Mouse (Mus musculus) intestine, embryonic 14.5 days (tissue): ENCODE data around the gene Olfr1044. TPM values are rescaled to one million over a fixed set of nuclear protein-coding genes. Genes with fewer than 3 reads are reported as not detected.

Experiments
- ATAC-seq: fragments of 200-750 bp; cut with Nextera tagmentation; replicated peaks from 2 replicates; pipeline ENCODE4 v1.8.0; 2017; ENCODE audit warnings: low read depth, moderate number of reproducible peaks, moderate TSS enrichment, moderate library complexity; ENCODE audit not compliant: low FRiP score, low TSS enrichment
- DNase-seq: peaks from one replicate; pipeline ENCODE4 v3.0.0-alpha.2; 2018; ENCODE audit warnings: low spot score
- H3K27ac ChIP-seq: fragments of 300-500 bp; sonication (generic); 2 replicates; pipeline ENCODE4 v1.5.1; 2014; ENCODE audit warnings: low read depth, mild to moderate bottlenecking, control low read depth
- H3K27me3 ChIP-seq: fragments of 300-500 bp; sonication (generic); replicated peaks from 2 replicates; pipeline ENCODE4 v1.6.1; 2014; ENCODE audit warnings: low read length, control low read depth; ENCODE audit not compliant: control insufficient read depth, insufficient read depth
- H3K36me3 ChIP-seq: fragments of 300-500 bp; sonication (generic); 2 replicates; pipeline ENCODE4 v1.6.1; 2014; ENCODE audit warnings: low read length, control low read depth; ENCODE audit not compliant: control insufficient read depth, insufficient read depth
- H3K4me1 ChIP-seq: fragments of 300-500 bp; sonication (generic); replicated peaks from 2 replicates; pipeline ENCODE4 v1.6.1; 2014; ENCODE audit warnings: low read length, control low read depth, mixed read lengths; ENCODE audit not compliant: control insufficient read depth, insufficient read depth
- H3K4me2 ChIP-seq: fragments of 300-500 bp; sonication (generic); 2 replicates; pipeline ENCODE4 v1.6.1; 2014; ENCODE audit warnings: low read length
- H3K4me3 ChIP-seq: fragments of 300-500 bp; sonication (generic); 2 replicates; pipeline ENCODE4 v1.5.1; 2014; ENCODE audit warnings: low read depth, low read length, control low read depth, mixed read lengths
- H3K9ac ChIP-seq: fragments of 300-500 bp; sonication (generic); 2 replicates; pipeline ENCODE4 v1.6.1; 2014; ENCODE audit warnings: mild to moderate bottlenecking, low read length
- H3K9me3 ChIP-seq: fragments of 300-500 bp; sonication (generic); 2 replicates; pipeline ENCODE4 v1.6.1; 2016; ENCODE audit warnings: low read length, control low read depth; ENCODE audit not compliant: control insufficient read depth
- WGBS: fragments of 180-500 bp; shearing (Covaris S2); extraction: QIAGEN DNeasy Blood & Tissue Kit; methylation state at CpG from one replicate; pipeline ENCODE4 v1.1.7; 2014; 5-methylcytosine and 5-hydroxymethylcytosine counted together
- polyA plus RNA-seq: library from polyadenylated mRNA; unstranded; fragments of >200 nt; fragmentation: Nextera tagmentation; extraction: Ambion mirVana; gene quantifications from 2 replicates; pipeline ENCODE4 v1.2.1, GENCODE M21; 2014

Olfr1044 gene
- polyA plus RNA-seq, 1 experiment from 2014 or later: not detected

DNA sequence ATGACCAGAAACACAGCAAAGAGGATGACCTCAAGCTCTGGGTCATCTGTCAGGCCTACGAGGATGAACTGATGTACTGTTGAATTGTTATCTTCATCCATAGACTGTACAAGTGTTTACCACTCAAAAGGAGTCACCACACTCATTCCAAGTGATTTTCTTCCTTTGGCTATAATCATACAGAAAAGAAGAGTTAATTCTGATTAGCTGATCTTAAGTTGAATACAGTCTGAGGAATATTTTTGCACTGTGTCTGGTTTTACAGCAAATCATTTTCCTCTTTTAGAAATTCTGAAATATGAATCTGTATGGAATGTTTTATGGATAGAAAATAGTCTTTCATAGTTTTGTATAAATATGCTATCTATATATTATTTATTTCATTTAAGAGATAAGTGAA is 31.0 kb downstream of the Olfr1044 start, which contains the start of gene Olfr1040:
Olfr1040 (minus strand) TSS at position 101 of the 400 bp plus-strand sequence.
- ATAC-seq (no peak), DNase-seq (no peak)
- Histone ChIP-seq H3K4me1 (no peaks in the 10 kb centered on the region), H3K36me3 (no peaks in the 10 kb centered on the region), H3K9me3 (0 out of 2 replicates have a peak, but pooled peaks cover 3% of the 10 kb centered on the region), H3K4me3 (no peak within 1 kb of the TSS), H3K27ac (no peak within 1 kb of the TSS), H3K4me2 (no peak within 1 kb of the TSS), H3K9ac (no peak within 1 kb of the TSS), H3K27me3 (no peaks in the 10 kb centered on the region)
- WGBS: 83% methylated on average over 1 of the region's 1 CpGs

DNA sequence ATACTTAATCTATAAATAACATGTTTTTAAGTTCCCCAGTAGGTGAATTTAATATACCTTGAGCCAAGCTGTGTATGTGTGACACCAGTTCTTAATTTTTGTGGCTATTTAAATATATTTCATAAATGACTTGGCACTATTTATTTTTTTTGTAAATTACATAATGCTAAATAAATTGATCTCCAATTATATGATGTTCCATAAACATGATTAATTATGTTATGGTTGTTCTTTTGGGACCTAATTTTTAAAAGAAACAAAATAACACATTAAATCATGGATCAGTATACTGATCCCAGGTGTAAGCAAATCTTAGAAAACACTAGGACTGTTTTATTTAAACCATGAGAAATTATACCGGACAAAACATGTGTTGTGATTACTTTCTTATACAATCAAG is 41.8 kb downstream of the Olfr1044 start, which contains the start of gene Olfr1039:
Olfr1039 (minus strand) TSS at position 101 of the 400 bp plus-strand sequence.
- no peaks in the 10 kb centered on the region for H3K36me3 ChIP-seq
- H3K9ac ChIP-seq: no peak within 1 kb of the TSS
- no peaks in the 10 kb centered on the region for H3K27me3 ChIP-seq
- H3K27ac ChIP-seq: no peak within 1 kb of the TSS
- no peak for DNase-seq
- ATAC-seq: no peak
- H3K4me3 ChIP-seq: no peak within 1 kb of the TSS
- H3K9me3 ChIP-seq: no peaks in the 10 kb centered on the region
- no peaks in the 10 kb centered on the region for H3K4me1 ChIP-seq
- 92% methylated on average over 1 of the region's 1 CpGs for WGBS
- H3K4me2 ChIP-seq: no peak within 1 kb of the TSS

Other genes starting within 250 kb of the Olfr1044 start
- gene Olfr1028, start 227.4 kb downstream of the Olfr1044 start, polyA plus RNA-seq: not detected in 2 replicates
- gene Olfr1029, start 203.9 kb downstream of the Olfr1044 start, polyA plus RNA-seq: not detected in 2 replicates
- gene Olfr1030, start 198.5 kb downstream of the Olfr1044 start, polyA plus RNA-seq: not detected in 2 replicates
- not detected in 2 replicates for gene Olfr1031, start 187.5 kb downstream of the Olfr1044 start, polyA plus RNA-seq
- gene Olfr1032, start 172.3 kb downstream of the Olfr1044 start, polyA plus RNA-seq: not detected in 2 replicates
- gene Olfr1033, start 157.2 kb downstream of the Olfr1044 start, polyA plus RNA-seq: 2.3 and 2.7 TPM in 2 replicates
- 0.07 TPM in 1 of 2 replicates, not detected in the other for gene Olfr1034, start 132.0 kb downstream of the Olfr1044 start, polyA plus RNA-seq
- not detected in 2 replicates for gene Olfr1036, start 103.8 kb downstream of the Olfr1044 start, polyA plus RNA-seq
- gene Olfr1037, start 90.4 kb downstream of the Olfr1044 start, polyA plus RNA-seq: not detected in 2 replicates
- not detected in 2 replicates for gene Olfr1039, start 41.9 kb downstream of the Olfr1044 start, polyA plus RNA-seq
- not detected in 2 replicates for gene Olfr1040, start 31.1 kb downstream of the Olfr1044 start, polyA plus RNA-seq
- gene Olfr1042, start 16.0 kb downstream of the Olfr1044 start, polyA plus RNA-seq: not detected in 2 replicates
- gene Olfr1043, start 10.3 kb downstream of the Olfr1044 start, polyA plus RNA-seq: not detected in 2 replicates
- not detected in 2 replicates for gene Olfr52, start 7.9 kb upstream of the Olfr1044 start, polyA plus RNA-seq
- not detected in 2 replicates for gene Olfr1045, start 25.2 kb upstream of the Olfr1044 start, polyA plus RNA-seq
- gene Olfr1046, start 41.5 kb upstream of the Olfr1044 start, polyA plus RNA-seq: not detected in 2 replicates
- gene Olfr1047, start 53.6 kb upstream of the Olfr1044 start, polyA plus RNA-seq: not detected in 2 replicates
- not detected in 2 replicates for gene Olfr1048, start 62.5 kb upstream of the Olfr1044 start, polyA plus RNA-seq
- not detected in 2 replicates for gene Olfr1049, start 80.5 kb upstream of the Olfr1044 start, polyA plus RNA-seq
- not detected in 2 replicates for gene Olfr1051, start 101.3 kb upstream of the Olfr1044 start, polyA plus RNA-seq
- not detected in 2 replicates for gene Olfr1052, start 114.6 kb upstream of the Olfr1044 start, polyA plus RNA-seq
- gene Olfr1053, start 137.5 kb upstream of the Olfr1044 start, polyA plus RNA-seq: not detected in 2 replicates
- not detected in 2 replicates for gene Olfr1054, start 157.6 kb upstream of the Olfr1044 start, polyA plus RNA-seq
- not detected in 2 replicates for gene Olfr1055, start 172.5 kb upstream of the Olfr1044 start, polyA plus RNA-seq
- not detected in 2 replicates for gene Olfr1056, start 184.6 kb upstream of the Olfr1044 start, polyA plus RNA-seq
- not detected in 2 replicates for gene Olfr1057, start 200.6 kb upstream of the Olfr1044 start, polyA plus RNA-seq
- not detected in 2 replicates for gene Olfr1058, start 210.7 kb upstream of the Olfr1044 start, polyA plus RNA-seq
- gene Olfr1061, start 236.2 kb upstream of the Olfr1044 start, polyA plus RNA-seq: not detected in 2 replicates
- gene Olfr1062, start 248.9 kb upstream of the Olfr1044 start, polyA plus RNA-seq: not detected in 2 replicates